Mouse (Mus musculus): ENCODE measurements around the gene Chdh.

DNA sequence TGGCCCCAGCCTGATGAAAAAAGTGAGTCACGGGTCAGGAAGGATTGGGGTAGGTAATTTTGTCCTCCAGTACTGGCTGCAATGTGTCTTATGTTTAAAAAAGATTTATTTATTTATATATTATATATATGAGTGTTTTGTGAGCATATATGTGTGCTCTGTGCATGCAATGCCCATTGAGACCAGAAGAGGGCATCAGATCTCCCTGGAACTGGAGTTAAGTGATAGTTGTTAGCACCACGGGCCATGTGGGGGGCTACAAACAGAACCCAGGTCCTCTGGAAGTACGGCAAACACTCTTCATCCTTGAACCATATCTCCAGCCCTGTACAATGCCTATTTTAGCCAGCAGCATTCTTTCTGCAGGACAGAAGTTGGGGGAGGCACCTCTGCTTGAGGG is 39.2 kb downstream of the Chdh start:
- TF ChIP-seq CTCF (IDR thresholded peaks at IDR 0.05; ENCODE audit: low read depth, low read length) (no peak), POLR2A (IDR thresholded peaks at IDR 0.05; ENCODE audit: insufficient read depth, low read length) (no peak)

All from ES-Bruce4 (cell line).